Mouse (Mus musculus) heart, adult 8-10 months (tissue): Measurements from ENCODE around the gene Per2. TPM values are rescaled to one million over a fixed set of nuclear protein-coding genes. Genes with fewer than 3 reads are reported as not detected.
"Not testable (repeated sequence)": the region's sequence is repeated elsewhere in the genome, so short reads cannot be mapped to it uniquely, and the experiment has no call there.

Source experiments
- DNase-seq: peaks from one replicate; pipeline ENCODE4 v3.0.0; 2022; ENCODE audit warnings: low spot score
- total RNA-seq, 4 experiments: library from RNA; stranded (reverse); gene quantifications; 2 replicates each; pipeline ENCODE4 v1.2.4; 2022

Per2 gene
- total RNA-seq, result 10 to 100 TPM in 3 of 4 experiments, 1 to 10 TPM in 1; 8.3 to 15.0 (median 13.5) TPM

- peak; percentile 99 for DNase-seq
Measured at GRCm38 (mm10) chr1:91459059-91459809, at the start of gene Per2. Gene Per2, minus strand, starts transcription at chr1:91459324.

GRCm38 (mm10) chr1:91504615-91505014 lies 45.5 kb upstream of the Per2 start:
- no peak for DNase-seq

- DNase-seq, result no peak
Measured at GRCm38 (mm10) chr1:91498579-91498978, 39.5 kb upstream of the Per2 start.

- DNase-seq, result no peak
Measured at GRCm38 (mm10) chr1:91495321-91495720, 36.2 kb upstream of the Per2 start.

GRCm38 (mm10) chr1:91494457-91495140 lies 35.5 kb upstream of the Per2 start, which contains the start of gene Traf3ip1:
Gene Traf3ip1, plus strand, starts transcription at chr1:91494647.
- peak; percentile 85 for DNase-seq

GRCm38 (mm10) chr1:91493938-91494337 lies 34.8 kb upstream of the Per2 start:
- no peak for DNase-seq

GRCm38 (mm10) chr1:91492740-91493139 lies 33.6 kb upstream of the Per2 start:
- DNase-seq, result no peak

- no peak for DNase-seq
Measured at GRCm38 (mm10) chr1:91490322-91490721, 31.2 kb upstream of the Per2 start.

GRCm38 (mm10) chr1:91486165-91486564 lies 27.0 kb upstream of the Per2 start:
- DNase-seq, result no peak

GRCm38 (mm10) chr1:91485422-91485821 lies 26.3 kb upstream of the Per2 start:
- no peak for DNase-seq

- no peak for DNase-seq
Measured at GRCm38 (mm10) chr1:91484011-91484346, 24.9 kb upstream of the Per2 start.

GRCm38 (mm10) chr1:91483304-91484010 lies 24.3 kb upstream of the Per2 start:
- DNase-seq, result peak; percentile 87

- no peak for DNase-seq
Measured at GRCm38 (mm10) chr1:91482616-91483211, 23.6 kb upstream of the Per2 start.

GRCm38 (mm10) chr1:91478958-91479357 lies 19.8 kb upstream of the Per2 start:
- no peak for DNase-seq

GRCm38 (mm10) chr1:91478145-91478544 lies 19.0 kb upstream of the Per2 start:
- not testable (repeated sequence) for DNase-seq

- no peak for DNase-seq
Measured at GRCm38 (mm10) chr1:91469888-91470419, 10.8 kb upstream of the Per2 start.

- DNase-seq, result no peak
Measured at GRCm38 (mm10) chr1:91466186-91466585, 7.1 kb upstream of the Per2 start.

- no peak for DNase-seq
Measured at GRCm38 (mm10) chr1:91465244-91465643, 6.1 kb upstream of the Per2 start.

- DNase-seq, result no peak
Measured at GRCm38 (mm10) chr1:91464436-91464835, 5.3 kb upstream of the Per2 start.

- no peak for DNase-seq
Measured at GRCm38 (mm10) chr1:91463336-91463995, 4.3 kb upstream of the Per2 start.

GRCm38 (mm10) chr1:91460564-91460963 lies 1.4 kb upstream of the Per2 start:
- DNase-seq, result no peak
